Mouse (Mus musculus) lung, postnatal 0 days (tissue): ENCODE results near the gene Psmb7.

Source experiments
- CTCF ChIP-seq: IDR thresholded peaks from 2 replicates; pipeline ENCODE4 v1.5.1; 2016; ENCODE audit warnings: antibody characterized with exemption, mild to moderate bottlenecking
- EP300 ChIP-seq: IDR thresholded peaks from 2 replicates; pipeline ENCODE4 v1.6.1; 2016; ENCODE audit warnings: antibody characterized with exemption, mild to moderate bottlenecking, control low read depth

GRCm38 (mm10) chr2:38683083-38683482 is 39.2 kb upstream of the Psmb7 start:
- TF ChIP-seq CTCF (no peak), EP300 (no peak)
